Mouse (Mus musculus): Measurements from ENCODE around the gene Ttc4.

DNA sequence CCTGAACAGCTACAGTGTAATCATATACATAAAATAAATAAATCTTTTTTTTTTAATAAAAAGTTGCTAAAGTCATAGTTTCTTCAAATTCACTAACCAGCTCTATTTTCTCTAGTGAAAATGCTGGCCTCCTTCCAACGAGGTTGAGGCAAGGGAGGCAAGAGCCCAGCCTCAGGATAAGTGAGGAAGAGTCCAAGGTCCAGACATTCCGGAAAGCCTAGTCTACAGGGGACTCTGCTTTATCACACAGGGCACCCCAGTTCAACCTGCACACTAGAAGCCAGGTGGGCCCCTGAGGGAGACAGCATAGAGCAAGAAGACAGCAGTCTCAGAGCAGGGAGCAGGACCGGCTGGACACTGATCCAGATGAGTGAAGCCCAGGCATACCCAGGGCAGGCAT, 57.3 kb downstream of the Ttc4 start:
- TF ChIP-seq POLR2A (IDR thresholded peaks at IDR 0.05; ENCODE audit: control insufficient read depth, low read depth, low read length): no peak
- no peak for TF ChIP-seq CTCF (IDR thresholded peaks at IDR 0.05; ENCODE audit: control insufficient read depth, insufficient read depth, insufficient replicate concordance, low read depth, low read length)
